Mouse (Mus musculus): ENCODE measurements at regions not wholly inside any gene's neighbourhood (a gene's known extent, or its start where the extent isn't known, plus 50 kb on each side); places are given as distances from the start of the nearest gene placed in this dataset.
A peak's percentile ranks its signal among the peaks of the same experiment; 100 is the strongest.

DNA sequence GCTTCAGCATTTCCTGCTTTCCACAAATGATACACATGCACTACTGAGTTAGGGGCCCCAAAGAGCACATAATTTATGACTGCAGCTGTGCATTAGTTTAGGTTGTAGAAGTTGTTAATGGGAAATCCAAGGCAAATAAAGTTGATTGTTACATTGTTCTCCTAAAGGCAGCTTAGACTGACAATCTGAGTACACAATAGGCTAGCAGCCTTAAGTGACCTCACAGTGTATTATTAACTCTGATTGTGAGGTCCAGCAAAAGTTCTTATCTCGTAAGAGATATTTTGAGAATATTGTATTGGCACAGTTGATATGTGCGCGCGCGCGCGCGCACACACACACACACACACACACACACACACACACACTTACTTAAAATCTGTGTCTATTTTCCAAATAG, 70.5 kb upstream of the Yae1d1 start:
- intact Hi-C loops (cut with DNase I): no loop called here
- no peak for DNase-seq

DNA sequence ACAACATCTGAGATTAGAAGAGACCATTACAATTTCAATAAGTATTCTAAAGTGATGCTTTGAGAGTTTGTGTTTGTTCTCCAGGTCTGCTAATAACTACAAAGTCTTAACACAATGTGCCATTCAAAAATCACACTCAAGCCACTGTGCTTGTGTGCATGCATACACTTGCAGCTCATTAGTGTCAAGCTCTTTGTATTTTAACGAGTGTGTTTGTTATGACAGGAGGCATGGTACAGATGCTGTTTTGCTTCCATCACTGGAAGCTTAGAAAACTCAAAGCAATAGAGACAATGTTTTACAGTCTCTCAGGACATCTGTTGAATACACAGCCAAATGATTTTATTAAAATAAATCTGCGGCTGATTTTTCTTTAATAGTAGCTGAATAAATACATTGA, 67.1 kb upstream of the Yae1d1 start:
- no peak for DNase-seq
- intact Hi-C loops (cut with DNase I): no loop called here

DNA sequence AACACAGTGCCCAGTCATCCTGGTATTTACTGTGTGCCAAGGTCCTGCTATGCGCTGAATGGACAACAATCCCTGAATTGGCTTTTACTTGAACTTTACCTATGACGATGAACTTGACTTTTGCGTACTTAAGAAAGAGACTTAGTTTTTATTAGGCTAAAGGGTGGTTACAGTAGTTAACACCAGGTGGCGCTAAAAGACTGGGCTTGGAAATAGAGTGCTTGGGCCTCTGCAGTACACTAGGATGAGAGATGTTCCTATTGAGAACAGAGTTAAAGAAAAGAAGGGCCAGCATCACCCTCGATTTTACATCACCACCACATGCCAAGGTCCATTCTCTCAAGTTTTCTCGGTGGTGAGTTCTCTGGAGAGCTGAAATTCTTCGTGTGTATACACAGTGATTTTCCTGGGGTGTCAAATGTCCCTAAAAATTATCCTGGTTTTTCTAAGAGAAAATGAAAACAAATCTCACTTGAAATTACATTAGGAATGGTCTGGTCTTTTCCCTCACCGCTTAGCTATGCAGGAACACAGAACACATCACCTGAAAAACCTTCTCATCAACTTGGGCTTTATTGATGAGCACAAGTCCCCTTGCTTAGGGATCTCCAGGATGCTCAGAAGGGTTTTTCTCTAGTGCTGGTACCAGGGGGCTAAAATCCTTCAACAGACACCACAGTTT, 64.2 kb upstream of the Yae1d1 start:
- intact Hi-C loops (cut with DNase I): loop anchor here (1.0 to 10.0 kb wide), 4 partner anchors 117 to 753 kb away; no protein-coding TSS in a partner anchor
- DNase-seq: peak; percentile 18 to 33

DNA sequence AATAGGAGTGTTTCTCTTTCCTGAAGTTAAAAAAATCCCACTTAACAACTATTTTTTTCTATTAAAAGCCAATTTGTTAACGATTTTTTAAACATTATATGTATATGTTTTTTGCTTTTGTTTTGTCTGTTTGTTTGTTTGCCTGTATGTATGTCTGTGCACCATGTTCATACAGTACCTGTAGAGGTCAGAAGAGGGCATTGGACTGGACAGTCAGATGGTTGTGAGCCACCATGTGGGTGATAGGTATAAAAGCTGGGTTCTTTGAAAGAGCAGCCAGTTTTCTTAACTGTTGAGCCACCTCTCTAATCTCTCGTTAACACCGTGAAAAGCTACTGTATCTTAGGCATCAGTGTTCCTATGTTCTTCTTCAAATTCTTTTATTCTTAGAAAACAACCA, 63.7 kb upstream of the Yae1d1 start:
- DNase-seq: no peak
- intact Hi-C loops (cut with DNase I): loop anchor here (1.0 to 10.0 kb wide), 4 partner anchors 118 to 753 kb away; no protein-coding TSS in a partner anchor

DNA sequence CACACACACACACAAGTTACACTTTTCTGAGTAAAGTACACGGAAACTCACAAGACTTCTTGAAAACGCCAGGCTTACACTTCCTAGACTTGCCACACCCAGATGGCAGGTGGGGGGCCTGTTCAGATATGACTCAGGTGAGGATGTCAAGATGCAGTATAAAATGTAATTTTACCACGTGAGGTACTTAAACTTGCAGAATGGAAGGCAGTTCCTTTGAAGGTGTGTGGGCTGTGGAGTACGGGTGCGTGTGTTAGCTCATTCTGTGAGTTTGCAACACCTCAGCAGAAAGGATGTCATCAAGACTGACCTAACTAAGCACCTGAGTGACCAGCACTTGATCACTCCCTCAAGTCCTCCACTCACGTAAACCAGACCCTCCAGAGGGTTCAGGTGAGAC, 50.0 kb upstream of the Yae1d1 start:
- intact Hi-C loops (cut with DNase I): no loop called here
- no peak for DNase-seq
